Mouse (Mus musculus): ENCODE measurements at regions not wholly inside any gene's neighbourhood (a gene's known extent, or its start where the extent isn't known, plus 50 kb on each side); places are given as distances from the start of the nearest gene placed in this dataset.

- DNase-seq: no peak
Measured at GRCm38 (mm10) chr9:14106371-14106770, 168.5 kb upstream of the Sesn3 start.

- DNase-seq: no peak
Measured at GRCm38 (mm10) chr9:14108798-14109197, 166.1 kb upstream of the Sesn3 start.

- DNase-seq: no peak
Measured at GRCm38 (mm10) chr9:14109492-14109891, 165.4 kb upstream of the Sesn3 start.

- DNase-seq: no peak
Measured at GRCm38 (mm10) chr9:14111713-14112112, 163.2 kb upstream of the Sesn3 start.

GRCm38 (mm10) chr9:14115521-14115920 lies 159.3 kb upstream of the Sesn3 start:
- no peak for DNase-seq

GRCm38 (mm10) chr9:14116097-14116840 lies 158.6 kb upstream of the Sesn3 start:
- no peak for DNase-seq

GRCm38 (mm10) chr9:14133372-14133771 lies 141.5 kb upstream of the Sesn3 start:
- no peak for DNase-seq

GRCm38 (mm10) chr9:14134894-14135450 lies 139.9 kb upstream of the Sesn3 start:
- no peak for DNase-seq

- no peak for DNase-seq
Measured at GRCm38 (mm10) chr9:14141321-14141720, 133.5 kb upstream of the Sesn3 start.

GRCm38 (mm10) chr9:14143988-14144387 lies 130.9 kb upstream of the Sesn3 start:
- no peak for DNase-seq

- DNase-seq: no peak
Measured at GRCm38 (mm10) chr9:14147088-14147487, 127.8 kb upstream of the Sesn3 start.

- no peak for DNase-seq
Measured at GRCm38 (mm10) chr9:14147731-14148130, 127.1 kb upstream of the Sesn3 start.

GRCm38 (mm10) chr9:14150288-14150687 lies 124.6 kb upstream of the Sesn3 start:
- no peak for DNase-seq

- DNase-seq: no peak
Measured at GRCm38 (mm10) chr9:14156967-14157366, 117.9 kb upstream of the Sesn3 start.

- DNase-seq: no peak
Measured at GRCm38 (mm10) chr9:14158096-14158837, 116.6 kb upstream of the Sesn3 start.

- no peak for DNase-seq
Measured at GRCm38 (mm10) chr9:14160207-14160606, 114.7 kb upstream of the Sesn3 start.

- no peak for DNase-seq
Measured at GRCm38 (mm10) chr9:14171589-14172240, 103.2 kb upstream of the Sesn3 start.

- DNase-seq: peak; percentile 12
Measured at GRCm38 (mm10) chr9:14173631-14174323, 101.1 kb upstream of the Sesn3 start.

GRCm38 (mm10) chr9:14174324-14175040 lies 100.4 kb upstream of the Sesn3 start:
- DNase-seq: no peak

- DNase-seq: no peak
Measured at GRCm38 (mm10) chr9:14175041-14175881, 99.6 kb upstream of the Sesn3 start.

GRCm38 (mm10) chr9:14179777-14180176 lies 95.1 kb upstream of the Sesn3 start:
- DNase-seq: no peak
